Mouse (Mus musculus) MEL (cell line): ENCODE results near the gene Acvr1b.

Experiments used
- BHLHE40 ChIP-seq: IDR thresholded peaks from 2 replicates; pipeline ENCODE4 v1.6.1; 2012; ENCODE audit warnings: low read depth, mild to moderate bottlenecking, inconsistent platforms, low read length, improper control_type of control experiment, borderline replicate concordance
- CHD2 ChIP-seq: IDR thresholded peaks from 2 replicates; pipeline ENCODE4 v1.6.1; 2011; ENCODE audit warnings: low read length, improper control_type of control experiment
- CTCF ChIP-seq, 3 experiments: IDR thresholded peaks in 2 of 3; conservative IDR thresholded peaks in 1 of 3; 2 replicates each; pipeline ENCODE4 v1.5.1; 2011 to 2012; ENCODE audit warnings: low read length in 3 of 3, low read depth in 2 of 3, mild to moderate bottlenecking in 2 of 3, improper control_type of control experiment in 1 of 3, inconsistent platforms in 1 of 3, mixed read lengths in 1 of 3, moderate library complexity in 1 of 3; ENCODE audit not compliant: control insufficient read depth in 1 of 3, insufficient read depth in 1 of 3, poor library complexity in 1 of 3, severe bottlenecking in 1 of 3
- EP300 ChIP-seq, 2 experiments: IDR thresholded peaks; 2 replicates each; pipeline ENCODE4 v1.6.1; 2011; ENCODE audit warnings: improper control_type of control experiment in 2 of 2, low read length in 2 of 2, low read depth in 1 of 2, mild to moderate bottlenecking in 1 of 2
- ETS1 ChIP-seq: IDR thresholded peaks from 2 replicates; pipeline ENCODE4 v1.6.1; 2012; ENCODE audit warnings: low read depth, mild to moderate bottlenecking, inconsistent platforms, low read length, improper control_type of control experiment, moderate library complexity
- GATA1 ChIP-seq: IDR thresholded peaks from 2 replicates; pipeline ENCODE4 v1.6.1; 2011; ENCODE audit warnings: low read depth, low read length, improper control_type of control experiment
- MAFK ChIP-seq: IDR thresholded peaks from 2 replicates; pipeline ENCODE4 v1.6.1; 2011; ENCODE audit warnings: low read depth, mild to moderate bottlenecking, low read length, improper control_type of control experiment, borderline replicate concordance
- POLR2A ChIP-seq, 2 experiments: IDR thresholded peaks; 2 replicates each; pipeline ENCODE4 v1.6.1; 2011 to 2012; ENCODE audit warnings: low read length in 2 of 2, mild to moderate bottlenecking in 2 of 2, control low read depth in 1 of 2, improper control_type of control experiment in 1 of 2, low read depth in 1 of 2, moderate library complexity in 1 of 2; ENCODE audit not compliant: control insufficient read depth in 1 of 2, insufficient read depth in 1 of 2, poor library complexity in 1 of 2
- RCOR1 ChIP-seq: IDR thresholded peaks from 2 replicates; pipeline ENCODE4 v1.6.1; 2012; ENCODE audit warnings: low read depth, mild to moderate bottlenecking, inconsistent platforms, low read length, improper control_type of control experiment
- ZNF384 ChIP-seq: IDR thresholded peaks from 2 replicates; pipeline ENCODE4 v1.6.1; 2012; ENCODE audit warnings: low read depth, mild to moderate bottlenecking, inconsistent platforms, low read length, improper control_type of control experiment

DNA sequence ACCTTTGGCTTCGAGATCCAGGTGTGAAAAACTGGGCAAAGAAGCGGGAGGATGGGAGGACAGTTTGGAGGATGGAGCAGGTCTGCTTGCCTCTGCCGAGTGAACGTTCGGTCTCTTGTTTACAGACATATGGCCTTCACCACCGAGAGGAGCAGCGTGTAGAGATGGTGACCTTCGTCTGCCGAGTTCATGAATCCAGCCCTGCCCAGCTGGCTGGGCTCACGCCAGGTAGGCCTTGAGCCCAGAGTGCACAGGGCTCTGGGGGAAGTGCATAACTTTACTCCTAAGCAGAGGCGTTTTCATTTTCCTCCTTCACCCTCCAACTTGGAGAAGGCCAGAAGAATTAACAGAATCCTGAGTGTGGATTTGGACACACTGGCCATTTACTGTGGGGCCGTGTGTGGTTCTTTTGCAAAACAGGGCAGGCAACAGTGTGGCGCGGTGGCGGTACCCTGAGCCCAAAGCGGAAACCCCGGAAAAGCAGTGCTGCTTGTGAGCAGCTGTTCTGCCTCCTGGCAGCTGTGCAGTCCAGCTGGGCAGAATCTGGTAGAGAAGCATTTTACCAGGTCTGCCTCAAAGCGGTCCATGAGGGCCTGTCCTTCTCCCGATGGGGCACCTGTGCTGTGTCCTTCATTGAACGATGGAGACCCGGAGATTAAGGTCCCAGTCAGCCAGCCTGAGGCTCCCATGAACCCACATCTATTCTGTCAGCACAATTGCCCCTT lies 55.2 kb downstream of the Acvr1b start:
- TF ChIP-seq BHLHE40: no peak
- no peak for TF ChIP-seq EP300 (IDR thresholded peaks at IDR 0.05; ENCODE audit: low read depth in 1 of 2, low read length in 2 of 2)
- TF ChIP-seq CHD2: no peak
- TF ChIP-seq CTCF (IDR thresholded peaks at IDR 0.05 in 2 of 3, conservative IDR thresholded peaks at IDR 0.05 in 1 of 3; ENCODE audit: control insufficient read depth in 1 of 3, insufficient read depth in 1 of 3, low read depth in 2 of 3, low read length in 3 of 3, poor library complexity in 1 of 3, severe bottlenecking in 1 of 3): no peak
- no peak for TF ChIP-seq ETS1
- no peak for TF ChIP-seq ZNF384
- no peak for TF ChIP-seq POLR2A (IDR thresholded peaks at IDR 0.05; ENCODE audit: control insufficient read depth in 1 of 2, insufficient read depth in 1 of 2, low read depth in 1 of 2, low read length in 2 of 2, poor library complexity in 1 of 2)
- TF ChIP-seq RCOR1: no peak
- TF ChIP-seq GATA1: no peak
- no peak for TF ChIP-seq MAFK
